Mouse (Mus musculus) lung, postnatal 14 days (tissue): ENCODE measurements around the gene St3gal2.
"Not testable (repeated sequence)": the region's sequence is repeated elsewhere in the genome, so short reads cannot be mapped to it uniquely, and the experiment has no call there.

Experiments used
- DNase-seq: peaks from one replicate; pipeline ENCODE4 v3.0.0; 2021

St3gal2 gene

DNA sequence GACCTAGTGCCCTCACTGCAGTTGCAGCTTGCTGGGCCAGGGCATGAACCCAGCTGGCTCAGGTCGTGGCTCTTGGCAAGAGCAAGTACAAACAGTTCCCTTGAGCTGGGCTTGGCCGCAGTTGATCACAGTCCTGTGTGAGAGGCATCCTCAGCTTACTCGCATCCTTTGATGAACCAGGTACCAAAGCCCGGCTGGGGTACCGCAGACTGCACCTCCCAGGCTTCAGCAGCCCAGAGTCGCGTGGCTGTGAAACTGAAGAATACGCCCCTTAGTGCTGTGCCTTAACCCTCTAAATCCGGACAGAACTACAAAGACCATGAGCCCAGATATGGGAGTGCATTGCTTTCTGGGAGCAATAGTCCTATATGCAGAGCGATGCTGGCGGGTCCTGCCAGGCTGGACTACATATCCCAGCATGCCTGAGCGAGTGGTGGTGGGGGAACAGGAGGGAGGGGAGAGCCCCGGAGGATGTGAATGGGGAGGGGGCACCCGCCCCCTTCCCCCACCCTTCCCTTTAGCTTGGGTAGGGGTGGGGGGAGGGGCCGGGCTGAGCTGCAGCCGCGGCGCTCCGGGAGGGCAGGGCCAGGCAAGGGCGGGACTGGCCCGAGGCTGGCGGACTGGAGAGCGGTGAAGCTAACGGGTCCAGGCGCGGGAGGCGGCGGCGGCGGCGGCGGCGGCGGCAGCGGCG lies at the start of gene St3gal2:
St3gal2 (plus strand) TSS at position 582 of the 691 bp plus-strand sequence.
- peak; percentile 85 for DNase-seq

DNA sequence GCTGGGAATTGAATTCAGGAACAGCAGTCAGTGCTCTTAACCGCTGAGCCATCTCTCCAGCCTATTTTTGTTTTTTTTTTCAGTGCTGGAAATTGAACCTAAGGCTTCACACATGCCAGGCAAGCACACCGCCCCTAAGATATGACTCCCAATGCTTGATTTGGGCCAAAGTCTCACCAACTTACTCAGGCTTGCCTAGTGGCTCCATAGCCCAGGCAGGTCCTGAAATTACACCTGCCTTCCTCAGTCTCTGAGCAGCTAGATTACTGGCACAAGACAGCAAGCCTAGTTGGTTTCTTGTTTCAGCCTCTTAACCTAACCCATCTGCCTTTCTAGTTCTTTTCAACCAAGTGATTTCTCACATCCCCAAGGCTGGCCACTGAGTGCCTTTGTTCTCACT lies 49.2 kb upstream of the St3gal2 start:
- no peak for DNase-seq

DNA sequence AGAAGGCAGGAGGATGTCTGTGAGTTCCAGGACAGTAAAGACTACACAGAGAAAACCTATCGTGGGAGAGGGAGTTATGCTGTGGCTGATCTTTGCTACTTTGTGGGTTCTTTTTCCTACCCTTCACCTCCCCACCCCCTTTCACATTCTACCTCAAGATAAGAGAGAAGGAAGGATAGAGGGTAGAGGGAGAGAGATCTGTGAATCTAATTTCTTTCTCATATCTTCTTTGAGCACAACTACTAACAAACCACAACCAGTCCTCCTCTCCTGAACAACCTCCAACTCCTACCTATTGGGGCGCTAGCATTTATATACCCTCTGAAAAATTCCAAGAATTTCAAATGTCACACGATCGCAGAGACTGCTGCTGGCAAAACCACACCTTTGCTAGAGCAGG lies 41.9 kb upstream of the St3gal2 start:
- DNase-seq, result no peak

DNA sequence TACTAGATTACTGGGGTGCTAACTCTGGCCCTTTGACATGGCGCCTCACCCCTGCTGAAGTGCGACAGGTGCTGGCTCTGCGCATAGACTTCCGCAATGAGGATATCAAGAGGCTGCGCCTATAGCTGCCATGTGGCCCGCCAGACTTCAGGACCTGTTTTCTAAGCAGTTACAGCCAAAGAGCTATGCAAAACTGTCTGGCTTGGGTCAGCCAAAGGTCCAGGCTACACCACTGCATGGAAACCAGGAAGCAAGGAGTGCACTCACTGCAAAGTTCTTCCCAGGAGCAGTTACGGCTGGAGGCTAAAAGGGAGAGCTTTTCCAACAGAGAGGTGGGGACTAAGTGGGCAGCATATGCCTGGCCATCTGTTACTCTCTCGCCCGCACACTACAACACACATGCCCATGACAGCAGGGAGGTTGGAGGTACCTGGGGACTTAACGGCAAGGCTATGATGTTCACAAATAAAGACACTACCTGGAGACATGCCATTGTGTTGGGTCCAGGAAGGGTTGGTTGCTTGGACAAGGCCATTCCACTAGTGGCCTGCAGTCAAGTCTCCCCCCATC lies 37.9 kb upstream of the St3gal2 start:
- no peak for DNase-seq

DNA sequence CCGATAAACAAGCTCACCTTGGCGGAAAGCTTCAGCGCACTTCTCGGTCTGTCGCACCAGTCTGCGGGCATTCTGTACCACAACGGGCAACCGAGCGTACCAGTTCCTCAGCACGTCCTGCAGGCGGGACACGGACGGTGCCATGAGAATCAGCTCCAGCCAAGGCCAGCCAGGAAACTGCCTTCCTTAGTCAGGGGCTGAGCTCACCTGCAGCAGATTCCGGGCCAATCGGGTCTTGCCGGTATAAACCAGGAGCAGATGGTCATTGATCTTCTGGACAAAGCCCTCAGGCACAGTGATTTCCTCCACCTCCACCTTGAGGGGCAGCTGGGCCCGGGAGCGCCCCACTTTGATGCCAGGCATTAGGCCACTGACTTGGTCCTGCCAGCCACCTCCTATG lies 35.9 kb upstream of the St3gal2 start:
- no peak for DNase-seq

DNA sequence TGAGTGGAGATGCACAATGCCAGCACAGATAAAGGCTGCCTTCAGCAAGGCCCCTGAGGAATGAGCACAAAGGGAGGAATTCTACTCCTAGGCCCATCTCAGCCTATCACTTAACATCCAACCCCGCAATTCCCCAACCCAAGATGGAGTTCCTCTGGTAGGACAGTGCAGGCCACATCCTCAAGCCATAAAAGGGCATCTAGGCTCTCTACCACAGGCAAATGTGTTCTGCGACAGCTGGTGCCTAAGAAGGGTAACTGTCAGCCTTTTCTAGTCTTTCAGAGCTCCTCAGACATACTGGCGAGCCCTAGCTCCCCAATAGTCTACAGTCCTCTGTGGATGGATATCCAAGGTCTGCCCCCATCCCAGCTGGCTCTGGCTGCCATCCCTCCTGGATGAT lies 33.1 kb upstream of the St3gal2 start:
- DNase-seq, result no peak

DNA sequence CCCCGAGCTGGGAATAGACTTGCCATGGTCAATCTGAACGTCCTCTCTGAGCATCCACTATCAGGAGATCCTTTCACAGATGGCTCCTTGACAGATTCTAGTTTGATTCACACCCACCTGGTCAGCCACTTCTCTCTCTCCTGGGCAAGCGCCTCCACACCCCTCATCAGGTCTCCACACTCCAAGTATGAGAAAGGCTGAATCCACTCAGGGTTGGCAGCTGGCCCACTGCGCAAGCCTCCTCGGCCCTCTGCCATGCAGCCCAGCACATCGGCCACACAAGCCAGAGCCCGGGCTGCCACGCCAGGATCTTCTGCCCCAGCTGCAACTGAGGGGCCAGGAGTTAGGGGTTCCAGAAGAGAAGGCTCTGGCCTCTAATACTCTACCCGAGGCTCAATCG lies 32.2 kb upstream of the St3gal2 start:
- DNase-seq, result no peak

DNA sequence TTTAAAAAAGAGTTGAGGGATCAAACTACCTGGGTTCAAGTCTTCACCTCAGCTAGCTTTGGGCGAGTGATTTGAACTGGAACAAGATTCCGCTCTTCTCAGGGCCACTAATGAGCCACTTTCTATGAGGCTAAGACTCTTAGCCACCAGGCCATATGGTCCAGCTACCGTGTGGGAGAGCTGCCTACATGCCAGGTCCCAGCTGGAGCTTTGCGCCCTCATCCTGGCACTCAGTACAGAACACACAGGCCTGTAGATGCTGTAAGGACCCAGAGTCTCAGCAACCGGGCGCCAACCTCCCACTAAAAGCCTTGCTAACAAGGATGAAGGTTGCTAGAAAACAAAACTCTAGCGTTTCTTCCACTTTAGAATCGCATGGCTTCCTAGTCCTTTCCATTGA lies 31.3 kb upstream of the St3gal2 start:
- no peak for DNase-seq

DNA sequence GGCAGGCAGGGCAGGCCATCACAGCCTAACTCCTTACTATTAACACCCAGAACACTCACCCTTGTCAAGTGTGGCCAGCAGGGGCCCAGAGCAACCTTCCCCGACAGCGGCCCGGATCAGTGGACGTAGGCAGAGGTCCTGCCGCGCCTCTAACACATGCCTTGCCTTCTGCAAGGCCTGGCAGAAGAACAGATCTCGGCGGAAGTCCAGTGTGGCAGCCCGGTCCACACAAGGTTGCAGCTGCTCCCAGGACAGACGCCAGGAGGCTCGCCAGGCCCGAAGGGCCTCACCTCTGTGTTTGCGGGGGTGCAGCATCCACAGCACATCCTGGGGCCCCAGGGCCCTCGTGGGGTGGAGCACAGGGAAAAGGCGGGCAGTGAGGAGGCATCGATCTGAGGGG lies 30.9 kb upstream of the St3gal2 start:
- DNase-seq, result no peak

DNA sequence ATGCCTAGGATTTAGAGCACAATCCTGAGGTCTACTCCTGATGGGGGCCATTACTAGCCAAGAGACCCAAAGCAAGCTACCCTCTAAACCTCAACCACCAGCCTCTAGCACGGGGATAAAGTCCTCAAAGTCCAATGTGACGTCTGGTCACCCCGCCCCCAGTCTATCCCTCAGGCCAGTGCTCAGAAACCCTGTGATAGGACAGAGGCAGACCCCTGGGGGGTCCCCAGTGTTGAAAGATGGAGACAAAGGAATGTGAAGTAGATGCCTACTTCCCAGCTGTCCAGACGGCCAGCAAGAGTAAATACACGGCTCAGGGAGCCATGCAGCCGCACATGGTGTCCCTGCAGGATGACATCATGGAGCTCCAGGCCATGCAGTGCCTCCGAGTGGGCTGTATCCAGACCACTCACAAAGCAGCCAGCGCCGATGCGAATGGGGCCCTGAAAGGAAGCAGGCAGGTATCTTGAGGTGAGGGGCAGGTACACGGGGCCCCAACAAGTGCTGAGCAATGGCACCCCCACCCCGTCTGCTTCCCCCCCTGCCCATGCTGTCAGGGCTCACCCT lies 29.7 kb upstream of the St3gal2 start:
- no peak for DNase-seq

DNA sequence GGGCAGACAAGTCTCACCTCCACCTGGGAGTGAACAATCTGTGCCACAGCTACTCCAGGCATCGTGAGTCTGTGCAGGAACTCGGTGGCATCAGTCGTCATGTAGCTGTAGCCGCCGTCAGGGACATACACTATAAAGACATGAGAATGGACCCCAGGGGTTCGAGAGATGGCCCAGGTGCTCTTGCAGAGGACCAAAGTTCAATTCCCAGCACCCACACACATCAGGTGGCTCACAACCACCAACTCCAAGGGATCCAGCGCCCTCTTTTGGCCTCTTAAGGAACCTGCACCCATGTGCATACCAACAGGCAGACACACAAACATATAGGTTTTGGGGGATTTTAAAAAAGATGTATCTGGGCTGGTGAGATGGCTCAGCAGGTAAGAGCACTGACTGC lies 27.7 kb upstream of the St3gal2 start:
- DNase-seq, result no peak

DNA sequence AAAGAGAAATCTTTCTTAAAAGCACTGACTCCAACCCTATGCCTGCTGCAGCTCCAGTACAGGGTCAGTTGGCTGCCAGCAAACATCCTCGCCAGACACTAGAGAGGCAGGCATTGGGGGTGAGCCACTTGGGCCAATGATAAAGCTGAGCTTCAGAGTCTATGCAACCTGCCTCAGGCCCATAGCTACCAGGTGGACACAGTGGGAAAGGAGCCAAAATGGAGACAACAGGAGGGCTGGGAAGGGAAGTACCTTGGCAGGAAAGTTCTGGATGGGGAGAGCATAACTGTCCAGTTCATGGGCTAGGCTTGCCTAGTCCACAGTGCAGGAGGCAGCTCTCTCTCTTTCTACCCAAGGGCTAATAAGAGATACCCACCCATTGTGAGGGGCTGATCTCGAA lies 26.8 kb upstream of the St3gal2 start:
- DNase-seq, result no peak

DNA sequence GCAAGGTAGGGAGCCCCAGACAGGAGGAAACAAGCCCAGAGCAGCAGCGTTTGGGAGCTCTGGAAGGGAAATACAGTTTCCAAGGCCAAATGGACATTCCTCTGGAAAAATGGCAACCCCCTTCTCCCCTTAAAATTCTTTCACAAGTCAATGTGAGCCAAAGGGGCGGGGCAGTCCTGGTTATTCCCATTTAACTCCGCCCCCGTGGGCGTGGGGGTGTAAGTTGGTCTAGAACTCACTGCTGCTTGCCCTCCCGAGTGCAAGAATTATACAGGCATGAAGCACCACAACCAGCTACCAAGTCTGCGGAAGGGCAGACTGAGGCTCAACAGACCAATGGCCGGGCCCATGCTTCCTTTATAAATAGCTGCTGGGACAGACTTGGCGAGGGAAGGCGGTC lies 24.9 kb upstream of the St3gal2 start:
- no peak for DNase-seq

DNA sequence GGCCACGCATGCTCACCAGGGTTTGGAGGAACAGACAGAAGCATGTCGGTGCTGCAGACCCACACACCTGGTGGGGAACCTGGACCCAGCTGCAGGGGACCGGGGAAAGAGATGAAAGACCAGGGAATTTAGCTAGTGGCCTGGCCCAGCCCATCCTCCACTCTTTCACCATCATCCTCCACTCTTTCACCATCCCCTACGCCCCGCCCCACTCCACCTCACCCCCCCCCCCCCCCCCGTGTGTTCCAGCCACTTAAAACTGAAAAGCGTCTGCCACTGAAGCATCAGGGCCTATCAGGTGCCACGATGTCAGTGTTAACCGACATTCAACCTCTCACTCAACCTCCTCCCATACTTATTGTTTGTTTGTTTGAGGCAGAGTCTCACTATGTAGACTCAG lies 24.5 kb upstream of the St3gal2 start:
- no peak for DNase-seq

DNA sequence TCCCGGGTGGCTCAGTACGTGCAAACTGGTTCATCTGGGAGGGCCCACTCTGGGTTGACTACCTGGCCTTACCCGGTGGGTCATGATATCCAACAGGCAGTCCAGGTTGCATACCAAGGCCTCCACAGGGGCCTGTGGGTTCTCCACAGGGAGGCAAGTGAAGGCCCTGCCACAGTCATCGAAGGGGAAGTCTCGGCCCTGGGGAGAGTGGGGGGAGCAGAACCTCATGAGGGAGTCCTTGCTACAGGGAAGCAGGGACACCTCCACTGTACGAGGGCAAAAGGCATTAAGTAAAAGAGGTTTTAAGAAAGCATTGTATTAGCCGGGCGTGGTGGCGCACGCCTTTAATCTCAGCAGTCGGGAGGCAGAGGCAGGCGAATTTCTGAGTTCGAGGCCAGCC lies 23.9 kb upstream of the St3gal2 start:
- DNase-seq, result no peak

DNA sequence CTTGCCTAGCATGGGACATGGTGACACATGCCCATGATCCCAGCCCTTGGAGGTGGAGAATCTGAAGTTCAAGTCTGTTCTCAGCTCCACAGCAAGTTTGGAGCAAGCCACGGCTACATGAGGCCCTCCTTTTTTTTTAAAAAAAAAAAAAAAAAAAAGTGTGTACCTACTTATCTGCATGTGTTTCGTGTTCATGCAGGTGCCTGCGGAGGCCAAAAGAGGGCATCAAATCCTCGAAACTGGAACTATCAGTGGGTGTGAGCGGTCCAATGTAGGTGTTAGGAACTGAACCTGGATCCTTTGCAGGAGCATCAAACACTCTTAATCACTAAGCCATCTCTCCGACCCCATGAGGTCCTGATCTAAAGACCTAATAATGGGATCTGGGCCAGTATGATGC lies 22.2 kb upstream of the St3gal2 start:
- no peak for DNase-seq

DNA sequence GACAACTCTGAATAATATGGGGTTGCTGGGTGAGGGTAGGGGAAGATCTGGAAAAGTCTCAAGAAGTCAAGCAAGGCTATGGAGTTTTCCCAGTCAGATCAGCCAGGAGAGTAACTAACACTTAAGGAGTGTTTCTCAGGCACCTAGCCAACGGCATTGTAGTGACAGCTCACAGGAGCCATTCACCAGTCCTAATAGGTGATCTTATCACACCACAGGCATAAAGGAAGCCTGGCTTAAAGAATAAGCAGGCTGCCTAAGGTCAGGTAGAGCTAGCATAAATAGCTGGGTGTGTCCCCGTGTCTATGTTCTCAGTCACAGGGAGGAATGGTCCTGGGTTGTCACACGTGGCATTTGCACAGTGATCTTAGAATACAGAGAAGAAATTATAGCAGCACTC lies 18.7 kb upstream of the St3gal2 start:
- no peak for DNase-seq

DNA sequence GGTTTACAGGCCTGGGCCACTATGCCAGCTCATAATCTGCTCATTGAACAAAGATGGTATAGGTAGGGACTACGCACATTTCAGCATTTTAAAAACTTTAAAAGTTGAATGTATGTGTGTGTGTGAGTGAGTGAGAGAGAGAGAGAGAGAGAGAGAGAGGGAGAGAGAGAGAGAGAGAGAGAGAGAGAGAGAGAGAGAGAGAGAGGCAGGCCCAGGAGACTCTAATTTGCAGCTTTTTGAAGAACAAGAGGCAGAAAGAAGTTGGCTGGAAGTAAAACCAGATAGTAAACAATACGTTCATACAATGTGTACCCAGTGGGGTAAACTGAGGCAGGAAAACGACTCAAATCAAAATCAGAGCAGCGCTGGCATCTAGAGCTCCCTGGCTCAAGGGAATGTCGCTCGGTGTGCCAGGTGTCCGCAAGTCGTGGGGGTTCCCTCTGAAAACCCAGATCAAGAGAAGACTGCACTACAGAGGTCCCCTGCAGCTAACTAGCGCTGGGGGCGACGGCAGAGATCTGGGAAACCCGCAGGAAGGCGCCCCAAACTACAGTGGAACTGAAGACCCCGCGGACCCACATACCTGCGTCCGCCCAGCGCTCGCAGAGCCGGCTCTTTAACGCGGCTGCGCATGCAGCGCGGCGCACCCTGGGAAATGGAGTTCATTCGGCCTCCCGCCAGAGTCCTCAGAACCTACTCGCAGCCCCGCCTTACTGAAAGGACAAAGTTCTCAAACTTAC lies 17.7 kb upstream of the St3gal2 start, which contains the start of gene Fuk:
Fuk (minus strand) TSS at position 650 of the 740 bp plus-strand sequence.
- DNase-seq, result peak; percentile 84

DNA sequence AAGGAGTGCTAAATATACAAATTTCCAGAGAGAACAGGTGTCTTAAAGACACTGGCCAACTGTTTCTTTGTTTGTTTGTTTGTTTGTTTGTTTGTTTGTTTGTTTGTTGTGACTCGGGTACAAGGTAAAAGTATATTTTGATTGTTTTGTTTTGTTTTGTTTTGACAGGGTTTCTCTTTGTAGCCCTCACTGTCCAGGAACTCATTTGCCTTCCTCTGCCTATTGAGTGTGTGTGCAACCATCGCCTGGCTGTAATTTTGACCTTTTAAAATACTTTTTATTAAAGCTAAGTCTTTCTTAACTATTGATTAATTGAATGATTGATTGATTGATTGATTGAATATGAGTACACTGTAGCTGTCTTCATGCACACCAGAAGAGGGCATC lies 17.1 kb upstream of the St3gal2 start:
- DNase-seq, result no peak

DNA sequence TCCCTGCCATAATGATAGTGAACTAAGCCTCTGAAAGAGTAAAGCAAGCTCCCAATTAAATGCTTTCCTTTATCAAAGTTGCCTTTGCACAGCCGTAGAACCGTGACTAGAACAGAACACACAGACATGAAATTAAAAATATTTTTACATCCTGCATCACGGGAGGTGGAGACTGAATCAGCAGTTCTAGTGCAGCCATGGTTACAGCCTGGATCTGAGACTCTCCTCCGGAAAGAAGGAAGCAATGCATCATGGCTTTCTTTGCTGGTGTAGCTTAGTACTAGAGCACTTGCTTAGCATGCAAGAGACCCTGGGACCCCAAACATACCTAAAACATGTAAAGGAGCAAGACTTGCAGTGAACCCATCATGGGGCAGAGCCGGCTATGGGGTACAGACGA lies 14.3 kb upstream of the St3gal2 start:
- no peak for DNase-seq

DNA sequence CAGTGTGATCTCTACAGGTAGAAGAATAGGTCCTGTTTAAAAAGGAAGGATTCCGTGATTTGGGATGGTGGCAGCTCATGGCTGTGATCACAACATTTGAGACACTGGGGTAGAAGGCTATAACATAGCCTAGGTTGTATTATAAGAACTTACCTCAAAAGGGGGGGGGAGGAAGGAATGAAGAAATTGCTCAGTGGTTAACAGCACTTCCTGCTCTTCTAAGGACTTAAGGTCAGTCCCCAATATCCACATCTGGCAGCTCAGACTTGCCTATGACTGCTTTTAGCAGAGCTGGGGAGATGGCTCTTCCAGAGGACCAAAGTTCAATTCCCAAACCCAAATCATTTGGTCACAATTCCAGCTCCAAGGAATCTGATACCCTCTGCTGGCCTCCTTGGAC lies 13.0 kb upstream of the St3gal2 start:
- no peak for DNase-seq

DNA sequence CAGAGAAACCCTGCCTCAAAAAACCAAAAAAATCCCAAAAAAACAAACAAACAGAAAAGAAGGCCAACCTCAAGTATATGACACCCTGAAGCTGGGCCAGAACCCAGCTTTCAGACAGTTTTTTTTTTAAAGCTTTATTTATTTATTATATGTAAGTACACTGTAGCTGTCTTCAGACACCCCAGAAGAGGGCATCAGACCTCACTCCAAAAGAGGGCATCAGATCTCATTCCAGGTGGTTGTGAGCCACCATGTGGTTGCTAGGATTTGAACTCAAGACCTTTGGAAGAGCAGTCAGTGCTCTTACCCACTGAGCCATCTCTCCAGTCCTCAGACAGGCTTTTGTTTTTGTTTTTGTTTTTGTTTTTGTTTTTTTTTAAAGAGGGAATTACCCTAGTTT lies 9.9 kb upstream of the St3gal2 start:
- not testable (repeated sequence) for DNase-seq

DNA sequence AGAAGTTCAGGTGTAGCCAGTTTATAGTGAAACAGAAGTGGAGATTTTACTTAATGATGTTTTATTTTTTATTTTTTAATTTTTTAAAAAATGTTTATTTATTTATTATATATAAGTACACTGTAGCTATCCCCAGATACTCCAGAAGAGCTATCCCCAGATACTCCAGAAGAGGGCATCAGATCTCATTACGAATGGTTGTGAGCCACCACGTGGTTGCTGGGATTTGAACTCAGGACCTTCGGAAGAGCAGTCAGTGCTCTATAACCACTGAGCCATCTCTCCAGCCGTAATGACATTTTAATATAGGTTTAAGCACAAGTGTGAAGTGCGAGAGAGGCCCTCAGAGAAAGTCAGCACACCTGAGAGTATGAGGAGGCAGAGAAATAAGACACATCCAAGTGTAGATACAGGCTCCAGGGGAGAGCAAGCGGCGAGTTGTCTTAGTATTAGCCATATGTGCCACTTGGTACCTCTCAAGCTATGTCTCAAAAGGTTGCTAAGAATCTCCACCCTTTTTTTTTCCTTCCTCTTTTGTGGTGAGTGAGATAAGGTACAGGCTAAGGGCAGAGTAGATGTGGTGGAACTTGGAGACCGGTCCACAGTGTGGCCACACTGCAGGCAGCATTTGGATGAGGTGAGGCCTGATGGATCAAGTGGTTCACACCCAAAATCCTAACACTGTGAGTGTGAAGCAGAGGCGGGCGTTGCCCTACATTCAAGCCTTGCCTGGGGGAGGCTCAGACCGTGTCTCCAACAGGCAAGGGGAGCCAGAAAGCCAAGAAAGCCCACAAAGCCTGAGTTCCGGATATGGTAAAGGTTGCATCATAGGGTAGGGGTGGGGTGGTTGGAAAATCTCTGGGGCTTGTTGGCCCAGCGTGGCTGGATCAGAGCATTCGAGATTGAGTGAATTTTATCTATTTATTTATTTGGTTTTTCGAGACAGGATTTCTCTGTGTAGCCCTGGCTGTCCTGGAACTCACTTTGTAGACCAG lies 7.8 kb upstream of the St3gal2 start:
- DNase-seq, result no peak
